Mouse (Mus musculus) testis, postnatal 10 days (tissue): ENCODE results near the gene Btbd2.
A peak's percentile ranks its signal among the peaks of the same experiment; 100 is the strongest.
"Not testable (repeated sequence)": the region's sequence is repeated elsewhere in the genome, so short reads cannot be mapped to it uniquely, and the experiment has no call there.

Experiments
- DNase-seq: peaks from one replicate; pipeline ENCODE4 v3.0.0; 2021; ENCODE audit warnings: low spot score

Btbd2 gene

DNA sequence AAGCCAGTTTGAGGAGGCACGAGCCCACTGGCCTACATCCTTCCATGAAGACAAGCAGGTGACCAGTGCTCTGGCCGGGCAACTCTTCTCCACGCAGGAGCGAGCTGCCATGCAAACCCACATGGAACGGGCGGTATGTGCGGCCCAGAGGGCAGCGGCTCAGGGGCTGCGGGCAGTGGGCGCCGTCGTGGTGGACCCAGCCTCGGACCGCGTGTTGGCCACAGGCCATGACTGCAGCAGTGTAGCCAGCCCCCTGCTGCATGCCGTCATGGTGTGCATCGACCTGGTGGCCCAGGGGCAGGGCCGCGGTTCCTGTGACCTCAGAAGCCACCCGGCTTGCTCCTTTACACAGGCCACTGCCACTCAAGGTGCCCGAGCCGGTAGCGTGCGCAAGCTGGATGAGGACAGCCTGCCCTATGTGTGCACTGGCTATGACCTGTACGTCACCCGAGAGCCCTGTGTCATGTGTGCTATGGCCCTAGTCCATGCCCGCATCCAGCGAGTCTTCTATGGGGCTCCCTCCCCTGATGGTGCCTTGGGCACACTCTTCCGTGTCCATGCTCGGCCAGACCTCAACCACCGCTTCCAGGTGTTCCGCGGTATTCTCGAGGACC is 50.0 kb downstream of the Btbd2 start:
- no peak for DNase-seq

DNA sequence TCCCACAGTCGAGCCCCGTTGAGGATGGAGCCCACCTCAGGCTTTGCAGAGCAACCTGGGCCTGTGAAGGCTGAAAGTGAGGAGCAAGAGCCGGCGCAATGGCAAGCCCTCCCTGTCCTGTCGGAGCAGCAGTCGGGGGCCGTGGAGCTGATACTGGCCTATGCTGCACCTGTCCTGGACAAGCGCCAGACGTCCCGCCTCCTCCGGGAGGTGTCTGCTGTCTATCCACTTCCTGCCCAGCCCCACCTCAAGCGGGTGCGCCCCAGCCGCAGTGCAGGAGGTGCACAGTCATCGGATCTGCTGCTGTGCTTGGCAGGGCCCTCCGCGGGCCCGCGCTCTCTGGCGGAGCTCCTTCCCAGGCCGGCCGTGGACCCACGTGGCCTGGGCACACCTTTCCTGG is 50.6 kb downstream of the Btbd2 start:
- peak; percentile 69 for DNase-seq

- not testable (repeated sequence) for DNase-seq
These were observed 51.1 kb downstream of the Btbd2 start, which contains the start of gene Gm49322 for GRCm38 (mm10) chr10:80605721-80606120. TSS of gene Gm49322 (plus strand) at chr10:80606021.

GRCm38 (mm10) chr10:80604988-80605387 is 51.9 kb downstream of the Btbd2 start:
- no peak for DNase-seq

- no peak for DNase-seq
These were observed 52.8 kb downstream of the Btbd2 start for GRCm38 (mm10) chr10:80604001-80604509.

DNA sequence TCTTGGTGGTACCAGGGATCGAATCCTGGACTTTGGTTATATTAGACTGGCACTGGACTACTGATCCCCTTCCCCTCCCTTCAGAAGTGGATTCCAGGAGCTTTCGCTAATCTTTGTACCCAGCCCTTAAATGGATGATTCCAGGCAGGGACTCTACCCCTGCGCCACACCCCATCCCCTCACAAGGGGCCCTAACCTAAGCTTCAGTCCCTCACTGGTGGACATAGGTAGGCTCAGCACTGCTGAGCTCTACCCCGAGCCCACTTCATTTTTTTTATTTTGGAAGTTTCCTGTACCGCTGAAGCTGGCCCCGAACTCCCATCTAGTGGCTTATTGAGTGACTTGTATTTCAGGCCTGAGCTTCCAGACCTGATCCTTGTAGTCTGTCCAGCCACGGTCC is 53.5 kb downstream of the Btbd2 start:
- no peak for DNase-seq

DNA sequence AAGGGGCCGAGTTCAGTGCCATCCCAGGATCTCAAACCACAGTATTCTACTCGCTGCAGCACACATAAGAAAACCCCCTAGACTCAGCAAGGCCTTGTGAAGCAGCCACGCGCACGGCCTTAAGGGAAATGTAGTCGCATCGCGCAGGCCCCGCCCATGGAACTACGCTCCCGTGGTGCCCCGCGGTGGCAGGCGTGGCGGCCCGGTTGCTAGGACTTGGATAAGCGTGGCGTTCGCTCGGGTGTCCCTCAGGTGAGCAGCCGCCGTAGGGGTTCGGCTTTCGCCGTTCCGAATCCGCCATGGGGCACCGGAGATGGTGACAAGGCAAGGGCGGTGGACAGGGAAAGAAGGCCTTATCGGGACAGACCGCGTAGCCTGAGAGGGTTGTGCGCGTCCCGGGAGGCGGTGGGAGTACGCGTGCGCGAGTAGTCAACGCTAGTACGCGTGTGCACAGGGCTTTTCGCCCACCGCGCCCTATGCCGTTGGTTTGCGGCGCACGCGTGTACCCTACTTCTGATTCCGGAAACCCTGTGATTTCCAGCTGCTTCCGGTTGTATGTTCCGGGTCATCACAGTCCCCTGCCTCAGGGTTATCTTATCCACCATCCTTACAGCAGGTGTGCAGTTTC is 54.1 kb downstream of the Btbd2 start, which contains the start of the genes Scamp4 and Adat3:
Gene Scamp4 (plus strand): TSS at position 175 of the 628 bp plus-strand sequence.
Gene Adat3 (plus strand): TSS at position 183 of the 628 bp plus-strand sequence.
- DNase-seq: peak; percentile 96

- DNase-seq: no peak
These were observed 60.6 kb downstream of the Btbd2 start for GRCm38 (mm10) chr10:80596318-80596717.
